Mouse (Mus musculus): ENCODE measurements at regions not wholly inside any gene's neighbourhood (a gene's known extent, or its start where the extent isn't known, plus 50 kb on each side); places are given as distances from the start of the nearest gene placed in this dataset.

DNA sequence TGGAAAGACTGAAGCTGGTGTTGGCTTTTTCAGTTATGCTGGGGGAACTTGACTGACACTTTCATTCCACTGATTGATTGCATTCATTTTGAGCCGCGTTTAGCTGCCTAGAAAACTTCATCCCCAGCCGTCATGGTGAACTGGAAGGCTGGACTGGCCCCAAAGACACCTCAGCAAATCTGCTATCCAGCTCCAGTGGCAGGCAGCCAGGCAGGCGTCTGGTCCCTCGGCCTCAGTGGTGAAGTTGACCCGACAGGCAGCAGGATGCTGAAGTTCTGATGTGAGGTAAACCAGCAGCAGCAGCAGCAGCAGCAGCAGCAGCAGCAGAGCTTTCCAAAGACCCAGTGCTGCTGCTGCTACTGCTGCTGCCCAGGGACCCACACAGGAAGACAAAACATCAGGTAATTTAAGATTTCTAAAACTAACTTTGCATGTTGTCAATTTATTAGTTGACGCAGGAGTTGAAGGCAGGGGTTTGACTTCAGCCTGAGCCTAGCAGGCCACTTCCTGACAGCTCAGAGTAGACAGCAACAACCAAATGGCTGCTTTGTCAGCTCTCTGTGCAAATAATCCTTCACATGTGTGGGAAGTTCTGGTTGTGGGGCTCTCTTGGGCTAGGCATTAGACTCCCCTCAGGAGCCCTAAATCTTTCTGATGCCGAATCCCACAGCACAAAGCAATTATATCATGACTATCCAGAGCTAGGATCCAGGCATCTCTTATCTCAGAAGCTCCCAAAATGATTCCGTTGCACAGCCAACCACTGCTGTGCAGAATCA lies 200.4 kb upstream of the Nhs start:
- no peaks in the 10 kb centered on the region for H3K9me3 ChIP-seq (replicated peaks; ENCODE audit: control insufficient read depth, low read length)
- no peak overlapping the region for H3K4me3 ChIP-seq (replicated peaks; ENCODE audit: low read length)
- H3K27ac ChIP-seq (ENCODE audit: low read length) = no peak overlapping the region
- H3K27me3 ChIP-seq (ENCODE audit: control insufficient read depth, insufficient read depth, low read length) = no peaks in the 10 kb centered on the region; the same call in 1 of the 2 replicates
- H3K9ac ChIP-seq (ENCODE audit: low read length) = no peak overlapping the region
- WGBS = 37% methylated on average over 9 of the region's 9 CpGs
- H3K4me2 ChIP-seq (ENCODE audit: low read depth, low read length) = no peak overlapping the region
- no peak for ATAC-seq (ENCODE audit: insufficient read depth, low FRiP score)
- no peaks in the 10 kb centered on the region for H3K36me3 ChIP-seq (ENCODE audit: control insufficient read depth, insufficient read depth, low read length)
- H3K4me1 ChIP-seq (ENCODE audit: control insufficient read depth, insufficient read depth, low read length) = no peaks in the 10 kb centered on the region

DNA sequence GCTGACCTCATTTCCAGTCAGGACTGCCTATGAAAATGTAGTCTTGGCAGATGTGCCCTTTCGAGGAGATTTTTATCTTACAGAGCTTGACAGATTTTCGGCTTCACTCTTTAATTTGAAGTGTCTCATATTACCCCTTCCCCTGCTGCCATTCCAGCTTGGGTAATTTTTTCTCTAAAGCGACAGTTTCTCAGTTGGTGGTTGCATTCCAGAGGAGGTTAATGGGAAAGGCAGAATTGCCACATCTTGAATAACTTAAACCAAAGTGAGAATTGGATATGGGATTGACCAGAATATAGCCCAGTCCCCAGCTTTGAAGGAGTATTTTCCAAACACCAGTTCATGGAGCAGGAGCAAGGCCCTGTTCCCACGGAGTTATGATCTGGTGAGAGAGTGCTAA lies 188.8 kb upstream of the Nhs start:
- Histone ChIP-seq H3K9ac (ENCODE audit: low read length) (no peak overlapping the region), H3K27ac (ENCODE audit: low read length) (no peak overlapping the region), H3K4me2 (ENCODE audit: low read depth, low read length) (no peak overlapping the region), H3K36me3 (ENCODE audit: control insufficient read depth, insufficient read depth, low read length) (no peaks in the 10 kb centered on the region), H3K4me1 (ENCODE audit: control insufficient read depth, insufficient read depth, low read length) (no peaks in the 10 kb centered on the region), H3K9me3 (replicated peaks; ENCODE audit: control insufficient read depth, low read length) (no peaks in the 10 kb centered on the region), H3K27me3 (ENCODE audit: control insufficient read depth, insufficient read depth, low read length) (no peaks in the 10 kb centered on the region), H3K4me3 (replicated peaks; ENCODE audit: low read length) (no peak overlapping the region)
- no peak for ATAC-seq (ENCODE audit: insufficient read depth, low FRiP score)
- WGBS = 45% methylated on average over 4 of the region's 4 CpGs

DNA sequence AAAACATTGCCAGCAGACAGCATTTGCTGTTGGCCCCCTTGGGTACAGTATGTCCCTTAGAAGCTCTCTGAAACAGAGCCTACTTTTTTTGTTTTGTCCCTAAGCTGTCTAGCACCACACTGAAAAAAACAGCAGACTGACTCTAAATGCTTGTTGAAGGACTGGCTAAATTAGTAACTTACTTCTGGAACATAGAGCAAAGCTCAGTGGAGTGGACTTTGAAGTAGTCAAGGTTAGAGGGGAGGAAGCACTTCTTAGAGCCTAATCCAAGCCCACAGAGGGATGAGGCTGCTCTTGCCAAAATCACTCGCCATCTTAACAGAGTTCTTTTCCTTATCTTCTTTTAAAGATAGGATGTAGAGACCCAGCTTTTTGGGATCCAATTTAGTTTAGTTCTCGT lies 188.4 kb upstream of the Nhs start:
- Histone ChIP-seq H3K9me3 (replicated peaks; ENCODE audit: control insufficient read depth, low read length) (no peaks in the 10 kb centered on the region), H3K4me1 (ENCODE audit: control insufficient read depth, insufficient read depth, low read length) (no peaks in the 10 kb centered on the region), H3K4me3 (replicated peaks; ENCODE audit: low read length) (no peak overlapping the region), H3K27ac (ENCODE audit: low read length) (no peak overlapping the region), H3K9ac (ENCODE audit: low read length) (no peak overlapping the region), H3K36me3 (ENCODE audit: control insufficient read depth, insufficient read depth, low read length) (no peaks in the 10 kb centered on the region), H3K4me2 (ENCODE audit: low read depth, low read length) (no peak overlapping the region), H3K27me3 (ENCODE audit: control insufficient read depth, insufficient read depth, low read length) (no peaks in the 10 kb centered on the region)
- WGBS = 50% methylated on average over 2 of the region's 2 CpGs
- ATAC-seq (ENCODE audit: insufficient read depth, low FRiP score) = no peak

GRCm38 (mm10) chrX:162345497-162346143 lies 186.1 kb upstream of the Nhs start:
- H3K4me1 ChIP-seq (ENCODE audit: control insufficient read depth, insufficient read depth, low read length) = no peaks in the 10 kb centered on the region
- H3K4me3 ChIP-seq (replicated peaks; ENCODE audit: low read length) = no peak overlapping the region
- no peak overlapping the region for H3K27ac ChIP-seq (ENCODE audit: low read length)
- H3K36me3 ChIP-seq (ENCODE audit: control insufficient read depth, insufficient read depth, low read length) = no peaks in the 10 kb centered on the region
- H3K27me3 ChIP-seq (ENCODE audit: control insufficient read depth, insufficient read depth, low read length) = no peaks in the 10 kb centered on the region
- 49% methylated on average over 3 of the region's 3 CpGs for WGBS
- H3K9ac ChIP-seq (ENCODE audit: low read length) = no peak overlapping the region
- no peaks in the 10 kb centered on the region for H3K9me3 ChIP-seq (replicated peaks; ENCODE audit: control insufficient read depth, low read length)
- H3K4me2 ChIP-seq (ENCODE audit: low read depth, low read length) = no peak overlapping the region
- ATAC-seq (ENCODE audit: insufficient read depth, low FRiP score) = no peak

GRCm38 (mm10) chrX:162332121-162332520 lies 172.6 kb upstream of the Nhs start:
- Histone ChIP-seq H3K4me1 (ENCODE audit: control insufficient read depth, insufficient read depth, low read length) (no peaks in the 10 kb centered on the region), H3K27me3 (ENCODE audit: control insufficient read depth, insufficient read depth, low read length) (no peaks in the 10 kb centered on the region; the same call in 1 of the 2 replicates), H3K4me3 (replicated peaks; ENCODE audit: low read length) (no peak overlapping the region), H3K4me2 (ENCODE audit: low read depth, low read length) (no peak overlapping the region), H3K9ac (ENCODE audit: low read length) (no peak overlapping the region), H3K9me3 (replicated peaks; ENCODE audit: control insufficient read depth, low read length) (no peaks in the 10 kb centered on the region), H3K36me3 (ENCODE audit: control insufficient read depth, insufficient read depth, low read length) (no peaks in the 10 kb centered on the region), H3K27ac (ENCODE audit: low read length) (no peak overlapping the region)
- no peak for ATAC-seq (ENCODE audit: insufficient read depth, low FRiP score)
- 87% methylated on average over 5 of the region's 5 CpGs for WGBS

DNA sequence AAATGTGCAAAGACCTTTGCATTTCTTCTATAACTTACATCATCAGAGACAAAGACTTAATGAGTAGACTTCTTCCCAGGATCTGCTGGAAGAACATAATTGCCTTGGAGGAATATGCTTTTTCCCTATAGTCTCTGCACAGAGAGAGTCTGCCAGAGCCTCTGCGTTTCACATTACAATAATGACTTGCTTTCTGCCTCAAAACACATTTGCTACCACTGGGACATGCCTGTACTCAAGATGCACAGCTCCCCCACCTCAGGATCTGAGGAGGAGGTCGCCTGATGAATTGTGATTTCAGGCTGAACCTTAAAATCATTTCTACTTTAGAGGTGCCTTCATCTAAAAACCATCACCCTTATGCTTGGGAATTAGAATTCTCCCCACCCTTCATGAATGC lies 148.1 kb upstream of the Nhs start:
- Histone ChIP-seq H3K36me3 (ENCODE audit: control insufficient read depth, insufficient read depth, low read length) (no peaks in the 10 kb centered on the region), H3K4me3 (replicated peaks; ENCODE audit: low read length) (no peak overlapping the region), H3K4me1 (ENCODE audit: control insufficient read depth, insufficient read depth, low read length) (no peaks in the 10 kb centered on the region), H3K9me3 (replicated peaks; ENCODE audit: control insufficient read depth, low read length) (no peaks in the 10 kb centered on the region), H3K27me3 (ENCODE audit: control insufficient read depth, insufficient read depth, low read length) (no peaks in the 10 kb centered on the region; the same call in 1 of the 2 replicates), H3K9ac (ENCODE audit: low read length) (no peak overlapping the region), H3K4me2 (ENCODE audit: low read depth, low read length) (no peak overlapping the region), H3K27ac (ENCODE audit: low read length) (no peak overlapping the region)
- ATAC-seq (ENCODE audit: insufficient read depth, low FRiP score) = no peak
- WGBS = 74% methylated on average over 2 of the region's 2 CpGs

- Histone ChIP-seq H3K9me3 (replicated peaks; ENCODE audit: control insufficient read depth, low read length) (no peaks in the 10 kb centered on the region), H3K27ac (ENCODE audit: low read length) (no peak overlapping the region), H3K4me1 (ENCODE audit: control insufficient read depth, insufficient read depth, low read length) (no peaks in the 10 kb centered on the region), H3K9ac (ENCODE audit: low read length) (no peak overlapping the region), H3K27me3 (ENCODE audit: control insufficient read depth, insufficient read depth, low read length) (no peaks in the 10 kb centered on the region; the same call in 1 of the 2 replicates), H3K36me3 (ENCODE audit: control insufficient read depth, insufficient read depth, low read length) (no peaks in the 10 kb centered on the region), H3K4me3 (replicated peaks; ENCODE audit: low read length) (no peak overlapping the region), H3K4me2 (ENCODE audit: low read depth, low read length) (no peak overlapping the region)
- no peak for ATAC-seq (ENCODE audit: insufficient read depth, low FRiP score)
Measured at GRCm38 (mm10) chrX:162304145-162304544, 144.6 kb upstream of the Nhs start.

DNA sequence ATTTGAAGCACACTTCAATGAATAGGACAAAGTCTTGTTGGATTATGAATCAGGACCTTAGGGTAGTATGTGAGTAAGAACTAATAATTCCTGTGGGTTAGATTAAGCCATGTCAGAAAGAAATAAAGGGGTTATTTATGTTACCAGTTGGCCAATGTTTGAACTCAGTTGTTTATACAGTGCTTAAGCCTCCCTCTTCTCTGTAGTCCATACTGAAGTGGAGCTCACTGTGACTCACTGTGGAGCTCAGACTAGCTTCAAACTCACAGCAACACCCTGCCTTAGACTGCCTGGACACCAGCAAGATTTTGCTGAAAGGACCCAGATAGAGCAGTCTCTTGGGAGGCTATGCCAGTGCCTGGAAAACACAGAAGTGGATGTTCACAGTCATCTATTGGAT lies 143.3 kb upstream of the Nhs start:
- Histone ChIP-seq H3K4me3 (replicated peaks; ENCODE audit: low read length) (no peak overlapping the region), H3K27me3 (ENCODE audit: control insufficient read depth, insufficient read depth, low read length) (no peaks in the 10 kb centered on the region; the same call in 1 of the 2 replicates), H3K4me1 (ENCODE audit: control insufficient read depth, insufficient read depth, low read length) (no peaks in the 10 kb centered on the region), H3K9ac (ENCODE audit: low read length) (no peak overlapping the region), H3K36me3 (ENCODE audit: control insufficient read depth, insufficient read depth, low read length) (no peaks in the 10 kb centered on the region), H3K4me2 (ENCODE audit: low read depth, low read length) (no peak overlapping the region), H3K27ac (ENCODE audit: low read length) (no peak overlapping the region), H3K9me3 (replicated peaks; ENCODE audit: control insufficient read depth, low read length) (no peaks in the 10 kb centered on the region)
- ATAC-seq (ENCODE audit: insufficient read depth, low FRiP score) = peak; percentile 86

GRCm38 (mm10) chrX:162291234-162291633 lies 131.7 kb upstream of the Nhs start:
- H3K4me3 ChIP-seq (replicated peaks; ENCODE audit: low read length) = no peak overlapping the region
- ATAC-seq (ENCODE audit: insufficient read depth, low FRiP score) = no peak
- no peaks in the 10 kb centered on the region for H3K9me3 ChIP-seq (replicated peaks; ENCODE audit: control insufficient read depth, low read length)
- 93% methylated on average over 1 of the region's 1 CpGs for WGBS
- no peaks in the 10 kb centered on the region for H3K4me1 ChIP-seq (ENCODE audit: control insufficient read depth, insufficient read depth, low read length)
- H3K4me2 ChIP-seq (ENCODE audit: low read depth, low read length) = no peak overlapping the region
- H3K27ac ChIP-seq (ENCODE audit: low read length) = no peak overlapping the region
- H3K36me3 ChIP-seq (ENCODE audit: control insufficient read depth, insufficient read depth, low read length) = no peaks in the 10 kb centered on the region
- H3K9ac ChIP-seq (ENCODE audit: low read length) = no peak overlapping the region
- H3K27me3 ChIP-seq (ENCODE audit: control insufficient read depth, insufficient read depth, low read length) = no peaks in the 10 kb centered on the region; the same call in 1 of the 2 replicates

All from stomach, embryonic 16.5 days (tissue).